In genomic region chr5:143155534-143155933, GRCm38 (mm10) we compare ENCODE assay signal across 32 mouse cellular contexts. TPM values are rescaled to one million over a fixed set of nuclear protein-coding genes. Genes with fewer than 3 reads are reported as not detected.
DNase-seq lines count a peak whose midpoint lies in the region; ATAC-seq and TF ChIP-seq lines count a peak whose summit lies in the region.
"Had no signal": no experiment of that assay in that cellular context is flagged by ENCODE, and none has a peak within 500 bp of the region (broad histone marks: within the 10 kb centered on the region; RNA-seq: fewer than 3 reads in every experiment).

No protein-coding gene starts in this region.

- H3K79me2 ChIP-seq in CH12.LX (replicated peaks; ENCODE audit: control insufficient read depth, extremely low read depth, insufficient read depth, poor library complexity, severe bottlenecking) = no peaks in the 10 kb centered on the region

- dilution Hi-C loops in CH12.LX (cut with MboI; ENCODE audit: extremely low pct_ligation_motif_present, extremely low pct_unique_long_range_greater_than_20kb, low sequenced_read_pairs) = no loop called here

- H3K9ac ChIP-seq in liver, embryonic 13.5 days = no peak overlapping the region
- no peak overlapping the region for H3K9ac ChIP-seq in liver, embryonic 12.5 days
- no peak overlapping the region for H3K9ac ChIP-seq in CH12.LX (ENCODE audit: insufficient read depth, low read depth)
- H3K9ac ChIP-seq: embryonic facial prominence, embryonic 12.5 days; embryonic facial prominence, embryonic 15.5 days; forebrain, embryonic 15.5 days; hindbrain, embryonic 12.5 days; intestine, embryonic 15.5 days had no signal

- TF ChIP-seq POLR2A in CH12.LX (IDR thresholded peaks at IDR 0.05; ENCODE audit: low read depth, low read length) = no peak

- H3K4me2 ChIP-seq in liver, embryonic 13.5 days = no peak overlapping the region
- H3K4me2 ChIP-seq in liver, embryonic 12.5 days = no peak overlapping the region
- H3K4me2 ChIP-seq in CH12.LX (ENCODE audit: insufficient read depth, low read depth, poor library complexity, severe bottlenecking) = no peak overlapping the region
- H3K4me2 ChIP-seq: embryonic facial prominence, embryonic 12.5 days; embryonic facial prominence, embryonic 15.5 days; forebrain, embryonic 15.5 days; heart, embryonic 11.5 days; hindbrain, embryonic 12.5 days; intestine, embryonic 15.5 days had no signal

- H3K9me3 ChIP-seq in liver, embryonic 13.5 days (replicated peaks) = peaks cover 9% of the 10 kb centered on the region; the same call in 1 of the 2 replicates
- peaks cover 4% of the 10 kb centered on the region; the same call in 1 of the 2 replicates for H3K9me3 ChIP-seq in liver, embryonic 12.5 days (replicated peaks)
- H3K9me3 ChIP-seq in CH12.LX (replicated peaks; ENCODE audit: low read length) = peaks cover 4% of the 10 kb centered on the region
- H3K9me3 ChIP-seq: embryonic facial prominence, embryonic 15.5 days; forebrain, embryonic 15.5 days; intestine, embryonic 15.5 days had no signal

- no peaks in the 10 kb centered on the region for H3K36me3 ChIP-seq in liver, embryonic 13.5 days
- no peaks in the 10 kb centered on the region for H3K36me3 ChIP-seq in liver, embryonic 12.5 days
- no peaks in the 10 kb centered on the region for H3K36me3 ChIP-seq in CH12.LX (replicated peaks in 1 of 2; ENCODE audit: control insufficient read depth in 1 of 2, insufficient read depth in 1 of 2, low read length in 1 of 2)
- H3K36me3 ChIP-seq: embryonic facial prominence, embryonic 12.5 days; embryonic facial prominence, embryonic 15.5 days; forebrain, embryonic 15.5 days; G1E; hindbrain, embryonic 12.5 days; intestine, embryonic 15.5 days had no signal

- ATAC-seq in liver, embryonic 13.5 days (ENCODE audit: low read depth) = no peak
- ATAC-seq in liver, embryonic 12.5 days = no peak
- ATAC-seq: forebrain, embryonic 15.5 days; hindbrain, embryonic 16.5 days; intestine, embryonic 15.5 days had no signal

- WGBS in liver, embryonic 13.5 days (ENCODE audit: insufficient replicate concordance) = 68% methylated on average over 3 of the region's 3 CpGs
- WGBS in liver, embryonic 12.5 days (ENCODE audit: insufficient replicate concordance) = 66% methylated on average over 3 of the region's 3 CpGs

- in situ Hi-C loops in CH12.LX (cut with MboI; ENCODE audit: low pct_ligation_motif_present, low pct_unique_long_range_greater_than_20kb, low sequenced_read_pairs) = no loop called here

- peak; percentile 36 for DNase-seq in liver, embryonic 13.5 days
- DNase-seq in CH12.LX (ENCODE audit: extremely low read depth) (no peak), NIH3T3 (ENCODE audit: low read depth) (peak; percentile 26)
- no peak for DNase-seq in cerebellum, postnatal 4 days (ENCODE audit: low spot score in 2 of 2)
- DNase-seq in T-cell, adult 2 months (ENCODE audit: low spot score) = no peak
- DNase-seq: adrenal gland, postnatal 10 days; adrenal gland, postnatal 36 days; B cell, adult 2 months; cerebellum, adult 18-20 months; cerebellum, adult 9-10 months; cerebellum, postnatal 14 days; gastrocnemius, postnatal 36 days; heart, adult 2 months; heart, postnatal 14 days; kidney, adult 11 months; kidney, adult 8-10 months had no signal

- H3K4me1 ChIP-seq in liver, embryonic 13.5 days (replicated peaks) = no peaks in the 10 kb centered on the region
- no peaks in the 10 kb centered on the region for H3K4me1 ChIP-seq in liver, embryonic 12.5 days
- H3K4me1 ChIP-seq in CH12.LX (ENCODE audit: control insufficient read depth in 1 of 2, insufficient read depth in 2 of 2) = peaks cover 0 to 4% of the 10 kb centered on the region in 2 experiments; a peak in 1 of 4 replicates
- H3K4me1 ChIP-seq: embryonic facial prominence, embryonic 12.5 days; forebrain, embryonic 15.5 days; hindbrain, embryonic 12.5 days had no signal

- no peak for TF ChIP-seq EP300 in CH12.LX (IDR thresholded peaks at IDR 0.05; ENCODE audit: low read length)

- H3K4me3 ChIP-seq in liver, embryonic 13.5 days (replicated peaks) = no peak overlapping the region
- H3K4me3 ChIP-seq in liver, embryonic 12.5 days = no peak overlapping the region
- no peak overlapping the region for H3K4me3 ChIP-seq in CH12.LX (replicated peaks in 1 of 3; ENCODE audit: low read depth in 2 of 3, low read length in 2 of 3, poor library complexity in 1 of 3)
- H3K4me3 ChIP-seq: embryonic facial prominence, embryonic 12.5 days; embryonic facial prominence, embryonic 15.5 days; forebrain, embryonic 15.5 days; heart, adult 2 months; hindbrain, embryonic 12.5 days; intestine, embryonic 15.5 days had no signal

- peaks cover 44% of the 10 kb centered on the region for H3K27me3 ChIP-seq in liver, embryonic 13.5 days
- H3K27me3 ChIP-seq in liver, embryonic 12.5 days (replicated peaks) = peaks cover 53% of the 10 kb centered on the region
- H3K27me3 ChIP-seq in CH12.LX (replicated peaks) = peaks cover 15% of the 10 kb centered on the region

- no peak overlapping the region for H3K27ac ChIP-seq in liver, embryonic 13.5 days
- H3K27ac ChIP-seq in liver, embryonic 12.5 days = no peak overlapping the region
- no peak overlapping the region for H3K27ac ChIP-seq in CH12.LX (ENCODE audit: insufficient read depth, low read depth)
- H3K27ac ChIP-seq: embryonic facial prominence, embryonic 12.5 days; embryonic facial prominence, embryonic 15.5 days; forebrain, embryonic 15.5 days; heart, adult 2 months; hindbrain, embryonic 12.5 days; intestine, embryonic 15.5 days had no signal

- no peak for TF ChIP-seq RAD21 in CH12.LX (IDR thresholded peaks at IDR 0.05; ENCODE audit: low read depth, low read length)

- no peak for TF ChIP-seq CTCF in CH12.LX (conservative IDR thresholded peaks at IDR 0.05 in 1 of 2, IDR thresholded peaks at IDR 0.05 in 1 of 2; ENCODE audit: low read depth in 2 of 2, low read length in 2 of 2)

TF ChIP-seq in CH12.LX, 34 proteins besides CTCF, POLR2A, EP300 and RAD21:
- TF ChIP-seq TBP (conservative IDR thresholded peaks at IDR 0.05; ENCODE audit: low read depth, low read length) (no peak), MXI1 (IDR thresholded peaks at IDR 0.05; ENCODE audit: low read depth, low read length) (no peak), MAFK (IDR thresholded peaks at IDR 0.05; ENCODE audit: insufficient replicate concordance, low read length) (peak; percentile 91)

RNA-seq across cellular contexts. Expression of gene Olfr718-ps1, which starts 8.2 kb away (rescaled TPM):
- not detected in 2 replicates for polyA plus RNA-seq in liver, embryonic 13.5 days (2015; fragmentation: Nextera tagmentation; extraction: Ambion mirVana)
- polyA plus RNA-seq in liver, embryonic 12.5 days (2016; fragmentation: Nextera tagmentation; extraction: Ambion mirVana) = not detected in 2 replicates
- total RNA-seq in CH12.LX (2012; rRNA removed) = not detected in 2 replicates
- total RNA-seq in CH12.LX (2014; rRNA removed) = not detected in 2 replicates
- not detected in 2 replicates for polyA plus RNA-seq in CH12.LX (2012; ENCODE audit: insufficient read length, low read depth)
- total RNA-seq: adrenal gland, adult 18-20 months; gastrocnemius, postnatal 36 days; granulocyte monocyte progenitor cell, adult 5-6 weeks; heart, adult 2 months; heart, postnatal 14 days; hematopoietic stem cell, adult 5-6 weeks had no signal
- polyA plus RNA-seq: forebrain, embryonic 15.5 days; G1E; heart, adult 2 months; heart, embryonic 16.5 days; hindbrain, embryonic 16.5 days had no signal

RNA-seq across cellular contexts. Expression of gene Rbak, which starts 25.0 kb away (rescaled TPM):
- 1.7 and 1.8 TPM in 2 replicates for polyA plus RNA-seq in liver, embryonic 13.5 days (2015; fragmentation: Nextera tagmentation; extraction: Ambion mirVana)
- polyA plus RNA-seq in liver, embryonic 12.5 days (2016; fragmentation: Nextera tagmentation; extraction: Ambion mirVana) = 3.5 and 3.7 TPM in 2 replicates
- total RNA-seq in CH12.LX (2012; rRNA removed) (3.8 and 4.3 TPM in 2 replicates), CH12.LX (2014; rRNA removed) (4.9 and 5.1 TPM in 2 replicates)
- polyA plus RNA-seq in CH12.LX (2012; ENCODE audit: insufficient read length, low read depth) = 6.1 and 6.9 TPM in 2 replicates

RNA-seq across cellular contexts. Expression of gene Spdye4b, which starts 25.3 kb away (rescaled TPM):
- not detected in 2 replicates for polyA plus RNA-seq in liver, embryonic 13.5 days (2015; fragmentation: Nextera tagmentation; extraction: Ambion mirVana)
- not detected in 2 replicates for polyA plus RNA-seq in liver, embryonic 12.5 days (2016; fragmentation: Nextera tagmentation; extraction: Ambion mirVana)
- total RNA-seq in CH12.LX (2012; rRNA removed) = not detected in 2 replicates
- not detected in 2 replicates for total RNA-seq in CH12.LX (2014; rRNA removed)
- polyA plus RNA-seq in CH12.LX (2012; ENCODE audit: insufficient read length, low read depth) = not detected in 2 replicates
- total RNA-seq: adrenal gland, adult 18-20 months; adrenal gland, postnatal 10 days; adrenal gland, postnatal 36 days; common myeloid progenitor, adult 5-6 weeks; gastrocnemius, adult 8-10 months; gastrocnemius, postnatal 36 days; granulocyte monocyte progenitor cell, adult 5-6 weeks; heart, adult 2 months; heart, postnatal 14 days; hematopoietic stem cell, adult 5-6 weeks had no signal
- polyA plus RNA-seq: embryonic facial prominence, embryonic 12.5 days; embryonic facial prominence, embryonic 15.5 days; forebrain, embryonic 11.5 days; forebrain, embryonic 15.5 days; G1E; heart, adult 2 months; heart, embryonic 11.5 days; heart, embryonic 16.5 days; hindbrain, embryonic 12.5 days; hindbrain, embryonic 16.5 days; intestine, embryonic 15.5 days had no signal

RNA-seq across cellular contexts. Expression of gene Rnf216, which starts 42.7 kb away (rescaled TPM):
- polyA plus RNA-seq in liver, embryonic 13.5 days (2015; fragmentation: Nextera tagmentation; extraction: Ambion mirVana) = 14.4 and 19.8 TPM in 2 replicates
- polyA plus RNA-seq in liver, embryonic 12.5 days (2016; fragmentation: Nextera tagmentation; extraction: Ambion mirVana) = 28.5 and 30.1 TPM in 2 replicates
- total RNA-seq in CH12.LX (2012; rRNA removed) = 18.2 and 18.3 TPM in 2 replicates
- 15.5 and 17.6 TPM in 2 replicates for total RNA-seq in CH12.LX (2014; rRNA removed)
- polyA plus RNA-seq in CH12.LX (2012; ENCODE audit: insufficient read length, low read depth) = 30.7 and 33.2 TPM in 2 replicates

Comparison
In these comparisons a context has a peak if more than half of its experiments do, and no peak if none do; other contexts are left out.
1. DNase-seq: peak in liver, embryonic 13.5 days (single experiment) and NIH3T3 (single experiment); none in CH12.LX (single experiment), cerebellum, postnatal 4 days (0 of 2) and T-cell, adult 2 months (single experiment).